Mouse (Mus musculus) C2C12 (cell line): ENCODE data around the gene Csgalnact2. TPM values are rescaled to one million over a fixed set of nuclear protein-coding genes. Genes with fewer than 3 reads are reported as not detected.

Source experiments
- H3K27me3 ChIP-seq: one replicate; pipeline ENCODE4 v1.6.1; 2011; ENCODE audit not compliant: control insufficient read depth, insufficient read depth, insufficient read length
- H3K36me3 ChIP-seq: one replicate; pipeline ENCODE4 v1.6.1; 2011; ENCODE audit not compliant: control insufficient read depth, insufficient read depth
- H3K4me3 ChIP-seq: one replicate; pipeline ENCODE4 v1.5.1; 2011; ENCODE audit warnings: mild to moderate bottlenecking, control low read depth; ENCODE audit not compliant: poor library complexity, insufficient read depth, severe bottlenecking
- H3K79me2 ChIP-seq: one replicate; pipeline ENCODE4 v1.6.1; 2011; ENCODE audit not compliant: control insufficient read depth, insufficient read depth
- H3K79me3 ChIP-seq: one replicate; pipeline ENCODE4 v1.6.1; 2011; ENCODE audit warnings: low read depth, control low read depth
- H3ac ChIP-seq: one replicate; pipeline ENCODE3; 2011; ENCODE audit warnings: low read depth; ENCODE audit not compliant: control insufficient read depth, insufficient read length
- CEBPB ChIP-seq: IDR thresholded peaks from one replicate; pipeline ENCODE4 v1.6.1; 2011; ENCODE audit warnings: low read depth, mild to moderate bottlenecking, control low read depth, moderate library complexity
- CTCF ChIP-seq: IDR thresholded peaks from one replicate; pipeline ENCODE4 v1.5.1; 2011; ENCODE audit not compliant: control insufficient read depth, insufficient read depth, insufficient read length
- FOSL1 ChIP-seq: IDR thresholded peaks from one replicate; pipeline ENCODE4 v1.8.0; 2011; ENCODE audit warnings: mild to moderate bottlenecking, low read length; ENCODE audit not compliant: poor library complexity, insufficient read depth, severe bottlenecking
- MAX ChIP-seq: IDR thresholded peaks from one replicate; pipeline ENCODE4 v1.6.1; 2011; ENCODE audit warnings: mild to moderate bottlenecking, control low read depth
- MYOD1 ChIP-seq: IDR thresholded peaks from one replicate; pipeline ENCODE4 v1.6.1; 2011; ENCODE audit warnings: low read depth; ENCODE audit not compliant: control insufficient read depth, insufficient read length
- MYOG ChIP-seq: IDR thresholded peaks from one replicate; pipeline ENCODE4 v1.6.1; 2011; ENCODE audit not compliant: control insufficient read depth, insufficient read length; ENCODE audit errors: extremely low read depth
- USF1 ChIP-seq: IDR thresholded peaks from one replicate; pipeline ENCODE4 v1.6.1; 2011; ENCODE audit warnings: low read depth, mild to moderate bottlenecking, control low read depth, moderate library complexity
- polyA plus RNA-seq: library from polyadenylated mRNA; unstranded; fragments of >200 nt; fragmentation: generic; extraction: Trizol; gene quantifications from one replicate; pipeline ENCODE4 v1.2.1, GENCODE M21; 2012; ENCODE audit warnings: missing spikeins

Gene Csgalnact2
- polyA plus RNA-seq, 1 experiment: 4.6 TPM

GRCm38 (mm10) chr6:118087955-118088354, 51.0 kb downstream of the Csgalnact2 start:
- H3K36me3 ChIP-seq: no peaks in the 10 kb centered on the region
- TF ChIP-seq MYOG: no peak
- TF ChIP-seq CTCF: no peak
- TF ChIP-seq USF1: no peak
- TF ChIP-seq MAX: no peak
- H3ac ChIP-seq: no peak overlapping the region
- no peaks in the 10 kb centered on the region for H3K79me3 ChIP-seq
- H3K4me3 ChIP-seq: no peak overlapping the region
- H3K27me3 ChIP-seq: peaks cover 11% of the 10 kb centered on the region
- no peaks in the 10 kb centered on the region for H3K79me2 ChIP-seq

- no peak overlapping the region for H3K4me3 ChIP-seq
- no peak for TF ChIP-seq MYOD1
- no peak for TF ChIP-seq CTCF
- TF ChIP-seq USF1: no peak
- TF ChIP-seq FOSL1: no peak
- TF ChIP-seq CEBPB: no peak
- no peak for TF ChIP-seq MYOG
- TF ChIP-seq MAX: no peak
These were observed 54.3 kb downstream of the Csgalnact2 start for GRCm38 (mm10) chr6:118084596-118084995.

GRCm38 (mm10) chr6:118083608-118084007, 55.3 kb downstream of the Csgalnact2 start:
- Histone ChIP-seq H3ac (no peak overlapping the region), H3K4me3 (no peak overlapping the region), H3K27me3 (peaks cover 36% of the 10 kb centered on the region), H3K79me3 (no peaks in the 10 kb centered on the region), H3K79me2 (no peaks in the 10 kb centered on the region), H3K36me3 (no peaks in the 10 kb centered on the region)
- TF ChIP-seq USF1 (no peak), CEBPB (no peak), CTCF (no peak)

More at GRCm38 (mm10) chr6:118084596-118084995, 54.3 kb downstream of the Csgalnact2 start:
- Histone ChIP-seq H3K27me3 (peaks cover 26% of the 10 kb centered on the region), H3K79me3 (no peaks in the 10 kb centered on the region), H3K79me2 (no peaks in the 10 kb centered on the region), H3ac (no peak overlapping the region), H3K36me3 (no peaks in the 10 kb centered on the region)

- no peaks in the 10 kb centered on the region for H3K36me3 ChIP-seq
- H3K79me2 ChIP-seq: no peaks in the 10 kb centered on the region
- H3K27me3 ChIP-seq: peaks cover 47% of the 10 kb centered on the region
- no peak for TF ChIP-seq CTCF
- TF ChIP-seq USF1: no peak
- no peak for TF ChIP-seq MYOG
- TF ChIP-seq MYOD1: no peak
- TF ChIP-seq MAX: no peak
- TF ChIP-seq FOSL1: no peak
- TF ChIP-seq CEBPB: no peak
- H3ac ChIP-seq: no peak overlapping the region
- H3K4me3 ChIP-seq: no peak overlapping the region
- no peaks in the 10 kb centered on the region for H3K79me3 ChIP-seq
These were observed 56.6 kb downstream of the Csgalnact2 start for GRCm38 (mm10) chr6:118082384-118082783.

GRCm38 (mm10) chr6:118080711-118081110, 58.2 kb downstream of the Csgalnact2 start:
- H3K79me2 ChIP-seq: no peaks in the 10 kb centered on the region
- TF ChIP-seq MAX (no peak), MYOG (no peak), CTCF (no peak), MYOD1 (no peak), USF1 (no peak), CEBPB (no peak), FOSL1 (no peak)
- no peak overlapping the region for H3K4me3 ChIP-seq
- H3K27me3 ChIP-seq: peaks cover 61% of the 10 kb centered on the region
- no peaks in the 10 kb centered on the region for H3K36me3 ChIP-seq
- H3K79me3 ChIP-seq: no peaks in the 10 kb centered on the region
- H3ac ChIP-seq: no peak overlapping the region

GRCm38 (mm10) chr6:118079762-118080465, 59.0 kb downstream of the Csgalnact2 start:
- Histone ChIP-seq H3K79me3 (no peaks in the 10 kb centered on the region), H3K27me3 (peaks cover 64% of the 10 kb centered on the region), H3K36me3 (no peaks in the 10 kb centered on the region), H3ac (no peak overlapping the region), H3K79me2 (no peaks in the 10 kb centered on the region), H3K4me3 (no peak overlapping the region)
- no peak for TF ChIP-seq CEBPB
- no peak for TF ChIP-seq MYOG
- TF ChIP-seq MYOD1: no peak
- no peak for TF ChIP-seq FOSL1
- no peak for TF ChIP-seq USF1
- no peak for TF ChIP-seq CTCF
- TF ChIP-seq MAX: no peak
